Mouse (Mus musculus) brain, embryonic 14.5 days (tissue): ENCODE measurements at regions not wholly inside any gene's neighbourhood (a gene's known extent, or its start where the extent isn't known, plus 50 kb on each side); places are given as distances from the start of the nearest gene placed in this dataset.

Source experiments
- DNase-seq: peaks from one replicate; pipeline ENCODE4 v3.0.0-alpha.2; 2011; ENCODE audit warnings: low read depth
- CTCF ChIP-seq: fragments of 200-500 bp; IDR thresholded peaks from 2 replicates; pipeline ENCODE4 v1.5.1; 2012; ENCODE audit warnings: inconsistent platforms, mild to moderate bottlenecking, moderate library complexity, borderline replicate concordance; ENCODE audit not compliant: insufficient read depth, insufficient read length; ENCODE audit errors: extremely low read depth
- POLR2A ChIP-seq: fragments of 200-500 bp; IDR thresholded peaks from 2 replicates; pipeline ENCODE4 v1.6.1; 2012; ENCODE audit warnings: mild to moderate bottlenecking, inconsistent platforms, borderline replicate concordance; ENCODE audit not compliant: poor library complexity, insufficient read depth, insufficient read length, severe bottlenecking; ENCODE audit errors: extremely low read depth

GRCm38 (mm10) chr14:54113216-54113615, 140.7 kb downstream of the Dad1 start:
- DNase-seq = peak; percentile 49
- TF ChIP-seq CTCF (no peak), POLR2A (no peak)

- peak; percentile 35 for DNase-seq
- TF ChIP-seq CTCF (no peak), POLR2A (no peak)
Observed at GRCm38 (mm10) chr14:54110971-54111370, 142.9 kb downstream of the Dad1 start.

DNA sequence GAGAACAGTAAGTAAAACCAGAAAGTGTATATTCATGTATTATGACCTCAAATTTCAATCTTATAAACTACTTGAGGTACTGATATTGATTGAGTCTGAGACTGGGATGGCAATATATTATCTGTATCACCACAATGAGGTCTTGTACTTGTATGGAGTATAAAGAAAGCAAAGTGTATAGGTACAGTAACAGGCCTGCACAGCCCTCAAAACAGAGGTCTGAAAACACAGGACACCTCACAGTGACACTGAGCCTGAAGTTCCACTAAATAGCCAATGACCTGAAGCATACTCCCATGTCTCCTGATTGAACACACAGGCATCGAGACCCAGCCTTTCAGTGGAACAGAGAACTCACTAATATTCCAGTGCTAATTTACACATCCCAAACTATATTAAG, 144.8 kb downstream of the Dad1 start:
- DNase-seq = no peak
- TF ChIP-seq POLR2A (no peak), CTCF (no peak)

GRCm38 (mm10) chr14:54108311-54109074, 145.4 kb downstream of the Dad1 start:
- peak; percentile 88 for DNase-seq
- no peak for TF ChIP-seq POLR2A
- TF ChIP-seq CTCF = no peak

- TF ChIP-seq CTCF = no peak
- TF ChIP-seq POLR2A = no peak
- DNase-seq = no peak
Observed at GRCm38 (mm10) chr14:54107204-54107796, 146.6 kb downstream of the Dad1 start.

DNA sequence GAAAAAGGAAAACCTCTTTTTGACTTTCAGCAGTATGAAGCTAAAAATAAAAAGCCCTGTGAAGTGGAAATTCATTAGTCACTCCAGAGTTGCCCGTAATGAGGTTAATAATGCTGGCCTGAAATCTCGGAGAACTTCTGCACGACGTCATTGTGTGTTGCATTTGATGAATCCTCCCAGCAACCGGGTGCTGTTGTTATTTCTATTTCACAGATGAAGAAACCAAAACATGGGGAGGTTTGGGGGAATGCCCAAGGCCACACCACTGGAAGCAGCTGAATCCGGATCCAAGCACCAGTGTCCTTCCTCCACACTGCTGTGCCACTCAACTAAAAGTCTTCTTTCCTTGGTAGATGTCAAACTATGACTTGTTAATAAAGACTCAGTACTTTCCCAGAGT, 149.7 kb downstream of the Dad1 start:
- TF ChIP-seq CTCF (no peak), POLR2A (no peak)
- no peak for DNase-seq

- no peak for TF ChIP-seq CTCF
- no peak for TF ChIP-seq POLR2A
- DNase-seq = no peak
Observed at GRCm38 (mm10) chr14:54103541-54103940, 150.4 kb downstream of the Dad1 start.

GRCm38 (mm10) chr14:54103115-54103514, 150.8 kb downstream of the Dad1 start:
- no peak for DNase-seq
- TF ChIP-seq POLR2A (no peak), CTCF (no peak)

DNA sequence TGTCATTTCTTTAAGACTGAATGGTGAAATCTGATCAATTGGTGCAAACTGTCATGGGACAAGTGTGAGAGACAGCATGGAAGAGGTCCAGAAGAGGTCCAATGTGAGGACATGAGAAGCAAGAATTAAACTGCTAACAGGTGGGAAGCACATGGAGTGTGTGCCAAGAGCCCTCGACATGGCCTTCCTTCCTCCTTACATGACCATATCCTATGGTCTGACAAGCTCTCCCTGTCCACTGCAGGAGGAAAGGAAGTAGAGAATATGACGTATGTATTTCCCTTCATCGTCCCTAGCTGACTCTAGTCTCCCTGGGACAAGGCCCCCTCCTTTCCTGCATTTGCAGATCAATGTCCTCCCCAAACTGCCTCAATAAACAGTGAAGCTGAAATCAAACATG, 152.1 kb downstream of the Dad1 start:
- DNase-seq = no peak

GRCm38 (mm10) chr14:54099360-54099759, 154.5 kb downstream of the Dad1 start:
- DNase-seq = no peak
- no peak for TF ChIP-seq CTCF
- TF ChIP-seq POLR2A = no peak

More for the DNA sequence above, 152.1 kb downstream of the Dad1 start:
- TF ChIP-seq POLR2A = no peak
- no peak for TF ChIP-seq CTCF

DNA sequence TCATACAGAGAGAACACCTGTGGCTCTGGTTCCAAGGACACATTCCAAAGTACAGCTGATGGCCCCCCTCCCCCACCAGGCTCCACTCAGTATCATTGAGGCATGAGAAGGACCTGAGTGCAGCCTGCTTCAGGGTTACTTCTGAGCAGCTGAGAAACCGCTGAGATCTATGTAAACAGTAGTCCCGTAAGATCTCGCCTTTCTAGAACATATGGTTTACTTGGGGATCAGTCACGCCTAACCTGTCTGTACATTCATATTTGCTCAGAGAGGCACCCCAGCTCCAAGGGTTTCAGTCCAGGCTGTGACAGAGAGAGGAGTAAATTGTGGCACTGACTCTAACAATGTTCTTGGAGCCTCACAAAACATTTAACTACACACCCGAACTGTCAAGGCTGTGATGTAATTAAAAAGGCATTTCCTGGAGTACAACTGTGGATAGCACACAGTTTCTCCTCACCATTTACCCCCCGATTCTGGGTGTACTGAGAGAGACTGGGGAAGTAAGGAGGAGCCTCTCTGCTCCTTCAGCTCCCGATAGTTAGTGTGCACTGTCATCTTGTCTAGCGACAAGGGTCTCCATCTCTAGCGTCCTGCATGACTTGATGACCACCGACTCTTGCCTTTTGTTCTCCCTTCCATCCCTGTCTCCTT, 155.7 kb downstream of the Dad1 start:
- TF ChIP-seq CTCF (no peak), POLR2A (no peak)
- no peak for DNase-seq
